Mouse (Mus musculus) CD4-positive, CD25-positive, alpha-beta regulatory T cell, adult 4 months (primary cell): ENCODE data around the gene Jak1. TPM values are rescaled to one million over a fixed set of nuclear protein-coding genes. Genes with fewer than 3 reads are reported as not detected.
A peak's percentile ranks its signal among the peaks of the same experiment; 100 is the strongest.

Experiments
- ATAC-seq: one replicate; pipeline ENCODE4 v1.8.0; 2017
- polyA plus RNA-seq, 2 experiments: library from polyadenylated mRNA; unstranded; fragments of 100-300 nt; shearing (Covaris generic); gene quantifications; one replicate each; pipeline ENCODE4 v1.2.1; 2017

Gene Jak1
- polyA plus RNA-seq, 2 experiments from 2014 or later: 369 to 445 TPM

GRCm38 (mm10) chr4:101186591-101186990, 78.5 kb downstream of the Jak1 start:
- ATAC-seq: no peak

- ATAC-seq: peak; percentile 16
Measured at GRCm38 (mm10) chr4:101185216-101185615, 79.9 kb downstream of the Jak1 start.

DNA sequence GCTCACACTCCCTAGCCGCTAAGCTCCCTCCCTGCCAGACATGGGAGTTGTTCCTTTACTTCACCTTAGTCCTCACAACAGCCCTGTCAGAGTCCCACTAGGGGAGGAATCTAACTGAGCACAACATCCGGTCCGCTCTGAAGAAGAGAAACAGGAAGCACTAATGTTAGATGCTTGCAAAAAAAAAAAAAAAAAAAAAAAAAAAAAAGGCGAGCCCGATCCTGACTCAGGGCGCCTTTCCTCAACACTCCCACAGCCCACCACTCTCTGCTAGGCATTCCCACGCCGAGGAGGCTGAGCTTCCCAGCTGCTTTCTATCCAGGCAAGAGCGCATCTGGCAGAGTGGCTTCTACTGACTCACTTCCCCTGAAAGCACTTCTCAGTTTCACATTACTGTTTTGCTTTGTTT, 82.5 kb downstream of the Jak1 start:
- ATAC-seq: peak; percentile 75

DNA sequence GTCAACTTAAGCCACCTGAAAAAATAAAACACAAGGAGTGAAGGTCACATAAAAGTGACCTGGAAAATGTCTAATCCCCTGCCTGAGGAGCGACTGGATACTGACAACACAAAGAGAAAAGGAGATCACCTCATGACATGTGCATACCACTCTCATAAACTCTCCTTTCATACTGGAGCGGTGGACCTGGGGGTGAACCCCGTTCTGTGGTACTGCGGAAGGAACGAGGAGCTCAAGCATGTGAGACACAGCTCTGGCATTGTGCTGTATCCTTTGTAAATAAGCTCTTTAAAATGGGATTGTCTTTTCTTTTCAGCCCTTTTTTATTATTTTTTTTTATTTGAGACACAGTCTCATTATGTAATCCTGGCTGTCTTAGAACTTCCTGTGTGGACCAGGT, 84.4 kb downstream of the Jak1 start:
- ATAC-seq: no peak

DNA sequence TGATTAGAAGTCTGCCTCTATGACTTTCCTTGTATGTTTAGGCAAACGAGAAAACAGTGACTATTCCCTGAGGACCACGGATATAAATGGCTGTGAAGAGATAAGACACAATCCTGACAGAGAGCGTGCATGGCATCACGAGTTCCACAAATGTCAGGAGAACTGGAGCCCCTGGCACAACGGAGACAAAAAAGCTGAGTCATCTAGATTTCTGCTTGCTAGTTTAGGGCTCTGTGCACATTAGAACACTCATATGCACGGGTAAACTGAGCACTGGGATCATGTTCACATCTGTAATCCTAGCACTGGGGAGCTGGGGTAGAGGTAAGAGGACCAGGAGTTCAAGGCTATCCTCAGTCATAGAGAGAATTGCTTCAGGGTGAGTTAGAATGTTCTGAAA, 85.2 kb downstream of the Jak1 start:
- no peak for ATAC-seq

DNA sequence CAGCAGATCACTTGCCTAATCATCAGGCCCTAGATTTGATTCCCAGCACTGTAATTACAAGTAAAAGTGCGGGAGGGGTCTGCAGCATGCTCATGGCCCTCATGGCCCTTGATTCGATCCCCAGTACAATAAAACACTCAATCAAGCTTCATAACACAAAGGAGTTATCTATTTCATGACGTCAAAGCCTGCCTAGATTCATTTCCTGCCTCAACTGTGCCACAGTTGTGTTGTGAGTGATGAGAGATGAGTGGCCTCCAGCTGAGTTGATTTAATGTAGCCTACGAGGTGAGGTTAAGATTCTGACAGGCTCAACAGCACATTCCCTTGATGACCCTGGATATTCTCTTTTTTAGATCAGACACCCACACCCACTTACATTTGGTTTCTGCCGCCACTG, 86.0 kb downstream of the Jak1 start:
- ATAC-seq: peak; percentile 22

GRCm38 (mm10) chr4:101177796-101178195, 87.3 kb downstream of the Jak1 start:
- ATAC-seq: no peak

DNA sequence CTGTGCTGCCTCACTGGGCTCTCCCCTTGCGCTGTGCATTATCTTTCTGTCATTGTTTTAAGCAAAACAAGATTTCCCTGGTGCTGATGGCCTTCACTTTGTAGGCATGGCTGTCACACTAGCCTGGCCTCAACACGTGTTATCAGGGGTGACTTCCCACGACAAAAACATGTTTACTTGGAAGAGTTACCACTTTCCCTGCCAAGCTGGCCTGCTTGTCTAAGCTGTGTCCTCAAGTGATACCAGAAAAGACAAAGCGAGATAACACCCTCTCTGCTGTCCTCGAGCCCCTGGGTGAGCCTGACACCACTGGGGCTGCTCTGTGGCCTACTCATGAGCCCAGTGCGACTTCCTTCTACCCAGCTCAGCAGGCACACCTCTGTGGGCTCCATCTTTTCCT, 89.0 kb downstream of the Jak1 start:
- ATAC-seq: no peak

DNA sequence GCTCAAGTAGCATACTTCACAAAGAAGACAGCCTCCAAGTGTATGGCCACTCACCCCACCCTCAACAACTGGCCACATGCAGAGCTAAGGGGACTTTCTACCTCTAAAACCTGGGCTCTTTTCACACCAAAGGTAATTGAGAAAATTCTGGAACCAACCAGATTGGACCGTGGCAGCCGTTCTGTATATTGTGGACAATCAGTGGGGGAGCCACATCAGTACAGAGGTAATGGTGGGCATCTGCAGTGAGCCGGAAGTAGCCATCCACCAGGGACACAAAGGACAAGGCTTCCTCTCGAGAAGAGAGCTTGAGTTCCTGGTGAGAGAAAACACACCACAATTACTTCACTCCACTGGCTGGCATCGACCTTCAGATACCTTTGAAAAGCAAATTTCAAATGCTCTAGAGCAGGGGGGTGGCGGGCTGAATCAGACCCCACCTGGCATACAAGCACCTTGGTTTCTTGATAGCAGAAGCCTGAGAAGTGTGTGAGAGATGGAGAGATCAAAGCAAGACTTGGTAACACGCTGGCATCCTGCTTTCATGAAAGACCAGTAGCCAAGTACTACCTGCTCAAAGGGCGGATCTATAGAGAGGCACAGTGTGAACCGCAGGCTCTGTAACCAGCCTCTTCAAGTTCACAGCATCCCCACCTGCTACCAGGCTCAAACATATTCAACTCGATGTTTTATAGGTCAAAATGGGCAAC, 90.0 kb downstream of the Jak1 start:
- peak; percentile 76 for ATAC-seq

GRCm38 (mm10) chr4:101172738-101173137, 92.3 kb downstream of the Jak1 start:
- ATAC-seq: no peak

- ATAC-seq: peak; percentile 78
Measured at GRCm38 (mm10) chr4:101168189-101168778, 96.8 kb downstream of the Jak1 start.

- ATAC-seq: peak; percentile 87
Measured at GRCm38 (mm10) chr4:101167777-101168176, 97.3 kb downstream of the Jak1 start.

DNA sequence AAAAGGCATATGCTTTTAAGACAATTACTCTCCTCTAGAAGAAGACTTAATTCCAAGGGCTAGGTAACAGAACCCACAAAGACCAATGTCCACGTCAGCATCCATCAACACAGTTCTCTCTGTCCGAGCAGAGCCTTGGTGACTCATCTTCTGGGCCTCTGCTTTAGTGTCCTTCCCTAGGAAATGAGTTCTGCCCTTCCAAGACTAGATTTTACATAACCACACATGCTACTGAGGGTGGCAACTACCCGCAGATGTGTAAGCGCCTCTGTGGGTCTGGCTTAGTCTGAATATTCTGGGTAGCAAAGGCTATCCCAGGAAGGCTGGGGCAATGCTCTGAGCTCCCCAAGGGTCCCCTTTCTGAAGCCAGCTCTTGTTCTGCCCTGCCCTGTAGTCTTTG, 99.3 kb downstream of the Jak1 start:
- no peak for ATAC-seq

DNA sequence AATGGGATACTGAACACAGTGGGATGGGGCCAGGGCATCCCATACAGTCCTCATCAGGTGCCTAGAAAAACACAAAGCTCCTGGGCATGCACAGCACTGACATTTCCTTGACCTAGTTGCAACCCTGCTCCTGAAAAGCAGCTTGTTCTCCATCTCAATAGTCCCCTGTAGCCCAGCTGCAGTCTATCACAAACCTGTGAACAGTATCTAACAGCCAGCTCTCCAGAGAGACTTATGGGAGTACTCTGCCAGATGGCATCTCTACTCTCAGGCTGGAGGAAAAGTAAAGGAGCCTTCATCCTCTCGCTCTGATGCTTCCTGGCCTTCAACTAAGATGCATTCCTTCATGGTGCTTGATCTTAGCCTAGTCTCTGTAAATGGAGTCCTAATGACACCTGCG, 100.4 kb downstream of the Jak1 start:
- ATAC-seq: no peak

DNA sequence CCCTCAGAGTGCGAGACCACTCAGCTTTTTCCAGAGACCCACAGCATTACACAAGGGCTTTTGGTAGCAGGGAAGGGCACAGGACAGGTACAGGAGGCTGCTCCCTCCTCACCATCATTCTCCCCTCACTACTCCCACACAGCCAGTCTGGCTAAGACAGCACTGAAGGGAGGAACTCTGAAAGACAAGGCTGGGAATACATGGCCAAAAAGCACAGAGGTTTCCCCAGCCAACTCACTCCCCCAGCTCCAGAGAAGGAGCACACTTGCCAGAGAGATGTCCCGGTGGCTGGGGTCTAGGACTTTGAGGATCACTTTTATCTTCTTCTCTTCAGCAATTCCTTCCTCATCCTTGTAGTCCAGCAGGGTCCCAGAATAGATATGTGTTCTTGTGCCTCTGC, 100.9 kb downstream of the Jak1 start:
- ATAC-seq: no peak

GRCm38 (mm10) chr4:101160821-101161220, 104.3 kb downstream of the Jak1 start:
- no peak for ATAC-seq

DNA sequence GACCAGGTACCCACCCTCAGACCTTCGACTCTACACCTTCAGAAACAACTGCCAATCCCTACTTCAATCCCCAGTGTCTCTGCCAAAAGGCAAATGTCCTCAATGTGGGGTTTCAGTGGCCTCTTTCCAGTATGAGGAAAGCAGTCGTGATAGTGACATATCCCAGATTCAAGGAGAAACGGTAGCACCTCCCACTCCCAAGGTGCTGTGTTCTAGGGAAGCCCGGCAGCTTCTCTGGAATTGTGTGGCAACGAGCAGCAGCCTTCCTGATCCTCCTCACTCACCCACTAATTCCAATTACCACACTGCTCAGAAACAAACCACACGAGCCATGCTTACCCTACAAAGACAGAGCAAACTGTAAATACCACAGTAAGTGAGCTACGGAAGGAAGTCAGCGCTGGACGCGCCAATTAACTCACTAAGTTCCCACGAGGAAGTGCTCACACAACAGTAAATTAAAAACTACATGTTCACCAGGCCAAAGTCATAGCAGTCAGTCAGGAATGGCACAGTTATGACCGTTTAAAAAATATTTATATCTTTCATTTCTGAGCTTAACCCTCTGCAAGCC, 105.8 kb downstream of the Jak1 start:
- no peak for ATAC-seq

- no peak for ATAC-seq
Measured at GRCm38 (mm10) chr4:101158282-101158681, 106.8 kb downstream of the Jak1 start.

GRCm38 (mm10) chr4:101157476-101157875, 107.6 kb downstream of the Jak1 start:
- ATAC-seq: no peak

DNA sequence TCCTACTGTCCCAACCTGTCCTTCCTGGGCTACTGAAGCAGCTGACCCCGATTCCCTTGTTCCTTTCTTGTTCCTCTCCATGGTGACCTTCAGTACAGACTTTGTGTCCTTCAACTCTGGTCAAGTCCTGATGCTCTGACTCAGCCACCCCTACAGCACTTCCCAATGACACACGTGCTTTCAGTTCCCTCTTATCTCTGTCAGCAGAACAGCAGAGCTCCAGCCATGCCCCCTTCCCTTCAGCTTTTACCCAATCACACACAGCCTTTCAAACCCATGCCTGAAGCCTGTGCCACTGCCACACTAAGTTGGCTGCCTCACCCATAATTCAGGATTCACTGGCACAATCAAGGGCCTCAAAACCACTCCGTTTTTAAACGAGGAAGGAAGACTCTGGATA, 109.5 kb downstream of the Jak1 start:
- no peak for ATAC-seq

- peak; percentile 31 for ATAC-seq
Measured at GRCm38 (mm10) chr4:101146891-101147655, 118.0 kb downstream of the Jak1 start.

DNA sequence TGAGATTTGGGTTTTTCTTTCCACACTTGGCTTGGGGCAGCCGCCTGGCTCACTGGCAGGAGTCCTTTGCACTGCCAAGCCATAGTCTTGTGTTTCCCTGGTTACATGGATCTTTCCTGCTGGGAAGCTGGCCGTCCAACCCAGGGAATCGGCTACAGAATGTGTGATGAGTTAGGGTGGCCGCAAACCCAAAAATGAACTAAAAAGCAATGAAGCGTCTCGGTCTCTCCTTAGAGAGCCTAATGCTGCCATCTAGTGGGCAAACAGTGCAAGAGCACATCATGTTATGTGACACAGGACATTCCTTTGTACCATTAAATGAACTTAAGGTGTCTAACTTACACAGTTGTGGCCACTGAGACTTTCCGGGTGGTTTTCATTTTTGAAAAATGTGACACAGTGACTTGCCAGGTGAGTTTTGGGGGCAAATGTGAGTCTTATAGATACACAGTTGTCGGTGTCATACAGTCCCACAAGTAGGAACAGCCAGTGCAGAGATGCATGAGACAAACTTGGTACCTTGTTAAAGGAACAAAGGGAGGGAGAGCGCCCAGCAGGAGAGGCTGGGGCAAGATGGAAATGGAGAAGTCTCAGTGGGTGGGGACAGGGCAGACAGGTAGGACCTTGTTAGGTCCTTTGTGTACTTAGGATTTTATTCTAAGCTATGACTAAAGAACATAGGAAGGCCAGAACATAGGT, 118.9 kb downstream of the Jak1 start:
- peak; percentile 64 for ATAC-seq

- no peak for ATAC-seq
Measured at GRCm38 (mm10) chr4:101144790-101145189, 120.3 kb downstream of the Jak1 start.
